Mouse (Mus musculus): ENCODE measurements around the gene Hacd2. TPM values are rescaled to one million over a fixed set of nuclear protein-coding genes. Genes with fewer than 3 reads are reported as not detected.

Gene Hacd2
- total and polyA plus RNA-seq, 3 experiments = 30.1 to 135 (median 50.3) TPM

DNA sequence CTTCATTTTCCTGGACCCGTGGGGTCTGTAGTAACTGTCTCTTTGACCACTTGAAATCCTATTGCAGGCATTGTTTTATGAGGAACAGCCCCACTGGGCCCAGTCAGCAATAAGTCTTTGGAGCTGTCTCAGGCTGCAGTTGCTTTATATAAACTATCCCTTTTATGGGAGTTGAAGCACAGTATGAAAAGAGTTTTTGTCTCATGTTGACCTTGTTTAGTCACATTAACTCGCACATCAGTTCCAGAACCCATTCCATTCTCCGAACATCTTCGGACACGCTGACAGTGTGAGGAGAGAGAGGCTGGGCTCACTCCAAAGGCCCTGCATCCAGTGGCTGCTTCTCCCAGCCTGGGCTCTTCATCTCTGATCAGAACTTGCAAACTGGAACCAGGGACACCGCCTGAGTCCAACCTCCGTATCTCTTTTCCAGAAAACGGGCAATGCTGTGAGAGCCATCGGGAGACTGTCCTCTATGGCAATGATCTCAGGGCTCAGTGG lies 27.5 kb upstream of the Hacd2 start:
- in situ Hi-C loops (cut with MboI; ENCODE audit: low pct_ligation_motif_present, low pct_unique_long_range_greater_than_20kb, low sequenced_read_pairs) (no loop called here), dilution Hi-C loops (cut with MboI; ENCODE audit: extremely low pct_ligation_motif_present, extremely low pct_unique_long_range_greater_than_20kb, low sequenced_read_pairs) (no loop called here)
- H3K27me3 ChIP-seq (replicated peaks) = peaks cover 59% of the 10 kb centered on the region
- no peak overlapping the region for H3K9ac ChIP-seq (ENCODE audit: insufficient read depth, low read depth)
- H3K79me2 ChIP-seq (replicated peaks; ENCODE audit: control insufficient read depth, extremely low read depth, insufficient read depth, poor library complexity, severe bottlenecking) = no peaks in the 10 kb centered on the region
- peaks cover 19% of the 10 kb centered on the region in 2 experiments for H3K4me1 ChIP-seq (ENCODE audit: control insufficient read depth in 1 of 2, insufficient read depth in 2 of 2)
- no peaks in the 10 kb centered on the region for H3K9me3 ChIP-seq (replicated peaks; ENCODE audit: low read length)
- DNase-seq (ENCODE audit: extremely low read depth) = no peak
- H3K27ac ChIP-seq (ENCODE audit: insufficient read depth, low read depth) = no peak overlapping the region
- no peaks in the 10 kb centered on the region for H3K36me3 ChIP-seq (replicated peaks in 1 of 2; ENCODE audit: control insufficient read depth in 1 of 2, insufficient read depth in 1 of 2, low read length in 1 of 2)
- no peak overlapping the region for H3K4me2 ChIP-seq (ENCODE audit: insufficient read depth, low read depth, poor library complexity, severe bottlenecking)
- TF ChIP-seq MXI1 (IDR thresholded peaks at IDR 0.05; ENCODE audit: low read depth, low read length) (no peak), RCOR1 (conservative IDR thresholded peaks at IDR 0.05; ENCODE audit: low read depth, low read length) (no peak), MYC (IDR thresholded peaks at IDR 0.05; ENCODE audit: low read depth, low read length) (no peak), ELF1 (IDR thresholded peaks at IDR 0.05; ENCODE audit: low read depth, low read length) (no peak), RAD21 (IDR thresholded peaks at IDR 0.05; ENCODE audit: low read depth, low read length) (no peak), CTCF (conservative IDR thresholded peaks at IDR 0.05 in 1 of 2, IDR thresholded peaks at IDR 0.05 in 1 of 2; ENCODE audit: low read depth in 2 of 2, low read length in 2 of 2) (no peak), E2F4 (IDR thresholded peaks at IDR 0.05; ENCODE audit: insufficient replicate concordance, low read depth, low read length) (no peak), KAT2A (IDR thresholded peaks at IDR 0.05; ENCODE audit: insufficient replicate concordance, low read length) (no peak), ZC3H11A (IDR thresholded peaks at IDR 0.05; ENCODE audit: low read depth, low read length) (no peak), POLR2A (IDR thresholded peaks at IDR 0.05; ENCODE audit: low read depth, low read length) (no peak), ZKSCAN1 (IDR thresholded peaks at IDR 0.05; ENCODE audit: borderline replicate concordance, low read depth, low read length) (no peak), ZNF384 (IDR thresholded peaks at IDR 0.05; ENCODE audit: low read depth, low read length) (no peak)
- H3K4me3 ChIP-seq (replicated peaks in 1 of 3; ENCODE audit: low read depth in 2 of 3, low read length in 2 of 3, poor library complexity in 1 of 3) = no peak overlapping the region

DNA sequence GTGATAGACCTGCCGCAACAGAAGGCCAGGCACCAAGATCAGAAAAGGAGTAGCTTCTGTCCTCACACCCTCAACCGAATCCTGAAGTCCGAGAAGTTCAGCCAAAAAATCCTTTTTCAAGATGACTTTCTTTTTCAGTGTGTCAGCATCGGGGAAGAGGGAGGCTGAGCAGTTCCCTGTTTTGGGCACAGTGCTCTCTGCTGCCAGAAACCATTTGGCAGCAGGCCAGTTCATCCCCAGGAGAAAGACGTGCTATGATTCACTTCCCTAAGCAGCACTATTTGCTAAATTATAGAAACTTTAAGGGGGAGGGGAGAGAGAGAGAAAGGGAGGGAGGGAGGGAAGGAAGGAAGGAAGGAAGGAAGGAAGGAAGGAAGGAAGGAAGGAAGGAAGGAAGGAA lies 26.1 kb upstream of the Hacd2 start:
- Histone ChIP-seq H3K27me3 (replicated peaks) (peaks cover 44% of the 10 kb centered on the region), H3K9ac (ENCODE audit: insufficient read depth, low read depth) (no peak overlapping the region)

DNA sequence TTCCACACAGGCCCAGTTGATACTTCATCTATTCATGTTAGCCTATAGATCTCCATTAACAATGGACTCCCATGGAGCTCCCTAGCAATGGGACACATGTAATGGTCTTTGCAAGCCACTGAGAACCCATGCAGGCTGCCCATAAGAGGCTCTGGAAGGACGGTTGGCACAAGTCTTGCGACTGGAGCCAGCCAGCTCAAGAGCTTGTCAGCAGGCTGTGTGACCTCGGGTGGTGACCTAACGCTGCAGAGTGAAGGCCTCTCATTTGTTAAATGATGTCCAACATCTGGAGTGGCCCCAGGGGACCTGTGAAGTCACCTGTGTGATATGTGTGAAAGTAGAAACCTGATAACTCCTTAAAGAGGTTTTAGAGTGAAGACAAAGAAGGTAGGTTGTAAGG lies 25.2 kb upstream of the Hacd2 start:
- no peak overlapping the region for H3K9ac ChIP-seq (ENCODE audit: insufficient read depth, low read depth)
- H3K79me2 ChIP-seq (replicated peaks; ENCODE audit: control insufficient read depth, extremely low read depth, insufficient read depth, poor library complexity, severe bottlenecking) = no peaks in the 10 kb centered on the region
- H3K4me2 ChIP-seq (ENCODE audit: insufficient read depth, low read depth, poor library complexity, severe bottlenecking) = no peak overlapping the region
- DNase-seq (ENCODE audit: extremely low read depth) = peak; percentile 32
- peaks cover 19% of the 10 kb centered on the region in 2 experiments for H3K4me1 ChIP-seq (ENCODE audit: control insufficient read depth in 1 of 2, insufficient read depth in 2 of 2)
- H3K27ac ChIP-seq (ENCODE audit: insufficient read depth, low read depth) = no peak overlapping the region
- H3K4me3 ChIP-seq (replicated peaks in 1 of 3; ENCODE audit: low read depth in 2 of 3, low read length in 2 of 3, poor library complexity in 1 of 3) = no peak overlapping the region
- TF ChIP-seq ELF1 (IDR thresholded peaks at IDR 0.05; ENCODE audit: low read depth, low read length) (no peak), EP300 (IDR thresholded peaks at IDR 0.05; ENCODE audit: low read length) (0 out of 2 replicates have a peak, but pooled peaks have one; percentile 5), BHLHE40 (IDR thresholded peaks at IDR 0.05; ENCODE audit: low read depth, low read length) (peak; percentile 43), ETS1 (conservative IDR thresholded peaks at IDR 0.05; ENCODE audit: low read depth, low read length) (peak; percentile 41)
- dilution Hi-C loops (cut with MboI; ENCODE audit: extremely low pct_ligation_motif_present, extremely low pct_unique_long_range_greater_than_20kb, low sequenced_read_pairs) = no loop called here
- H3K27me3 ChIP-seq (replicated peaks) = peaks cover 35% of the 10 kb centered on the region
- in situ Hi-C loops (cut with MboI; ENCODE audit: low pct_ligation_motif_present, low pct_unique_long_range_greater_than_20kb, low sequenced_read_pairs) = no loop called here
- no peaks in the 10 kb centered on the region for H3K9me3 ChIP-seq (replicated peaks; ENCODE audit: low read length)
- no peaks in the 10 kb centered on the region for H3K36me3 ChIP-seq (replicated peaks in 1 of 2; ENCODE audit: control insufficient read depth in 1 of 2, insufficient read depth in 1 of 2, low read length in 1 of 2)

More for the DNA sequence above, 26.1 kb upstream of the Hacd2 start:
- Histone ChIP-seq H3K4me2 (ENCODE audit: insufficient read depth, low read depth, poor library complexity, severe bottlenecking) (no peak overlapping the region), H3K27ac (ENCODE audit: insufficient read depth, low read depth) (no peak overlapping the region), H3K4me3 (replicated peaks in 1 of 3; ENCODE audit: low read depth in 2 of 3, low read length in 2 of 3, poor library complexity in 1 of 3) (no peak overlapping the region), H3K4me1 (ENCODE audit: control insufficient read depth in 1 of 2, insufficient read depth in 2 of 2) (peaks cover 19% of the 10 kb centered on the region in 2 experiments), H3K9me3 (replicated peaks; ENCODE audit: low read length) (no peaks in the 10 kb centered on the region), H3K79me2 (replicated peaks; ENCODE audit: control insufficient read depth, extremely low read depth, insufficient read depth, poor library complexity, severe bottlenecking) (no peaks in the 10 kb centered on the region), H3K36me3 (replicated peaks in 1 of 2; ENCODE audit: control insufficient read depth in 1 of 2, insufficient read depth in 1 of 2, low read length in 1 of 2) (no peaks in the 10 kb centered on the region)
- DNase-seq (ENCODE audit: extremely low read depth) = no peak
- TF ChIP-seq ZC3H11A (IDR thresholded peaks at IDR 0.05; ENCODE audit: low read depth, low read length) = no peak
- TF ChIP-seq EP300 (IDR thresholded peaks at IDR 0.05; ENCODE audit: low read length) = 0 out of 2 replicates have a peak, but pooled peaks have one; percentile 15
- TF ChIP-seq IRF4 (IDR thresholded peaks at IDR 0.05; ENCODE audit: low read depth, low read length) = peak; percentile 41; the same call in 1 of the 2 replicates
- in situ Hi-C loops (cut with MboI; ENCODE audit: low pct_ligation_motif_present, low pct_unique_long_range_greater_than_20kb, low sequenced_read_pairs) = no loop called here
- dilution Hi-C loops (cut with MboI; ENCODE audit: extremely low pct_ligation_motif_present, extremely low pct_unique_long_range_greater_than_20kb, low sequenced_read_pairs) = no loop called here

Data from CH12.LX (cell line).